Mouse (Mus musculus) G1E (cell line): Measurements from ENCODE around the gene Stk26.

Experiments
- CTCF ChIP-seq: IDR thresholded peaks from 2 replicates; pipeline ENCODE4 v1.5.1; 2012; ENCODE audit warnings: low read depth, low read length, inconsistent platforms, mixed read lengths
- GATA1 ChIP-seq: IDR thresholded peaks from 2 replicates; pipeline ENCODE4 v1.6.1; 2012; ENCODE audit warnings: borderline replicate concordance, low read length, inconsistent platforms, mixed read lengths
- GATA2 ChIP-seq: IDR thresholded peaks from 2 replicates; pipeline ENCODE4 v1.6.1; 2012; ENCODE audit warnings: low read depth, low read length, inconsistent platforms, borderline replicate concordance
- TAL1 ChIP-seq: conservative IDR thresholded peaks from 2 replicates; pipeline ENCODE4 v1.6.1; 2012; ENCODE audit warnings: low read depth, low read length, inconsistent platforms, mixed read lengths

- TF ChIP-seq CTCF (no peak), GATA2 (no peak), GATA1 (no peak), TAL1 (no peak)
Measured at GRCm38 (mm10) chrX:50942610-50943009, 101.8 kb downstream of the Stk26 start, which contains the start of gene Frmd7.
